Mouse (Mus musculus) megakaryocyte progenitor cell, adult 5-6 weeks (primary cell): ENCODE measurements around the gene Cox20. TPM values are rescaled to one million over a fixed set of nuclear protein-coding genes. Genes with fewer than 3 reads are reported as not detected.
"Not testable (repeated sequence)": the region's sequence is repeated elsewhere in the genome, so short reads cannot be mapped to it uniquely, and the experiment has no call there.

Experiments
- ATAC-seq: replicated peaks from 2 replicates; pipeline ENCODE4 v1.8.0; 2016; ENCODE audit warnings: mild to moderate bottlenecking, moderate TSS enrichment, inconsistent platforms; ENCODE audit not compliant: poor library complexity
- total RNA-seq, 2 experiments: library from RNA; stranded (forward) in 1 of 2; stranded (reverse) in 1 of 2; fragments of 157-497, 149-512 nt in 1 of 2; fragments of 200-1000 nt in 1 of 2; gene quantifications; 2 replicates each; pipeline versions ENCODE4 v1.2.3 to v1.2.4; 2015 to 2017

The Cox20 gene
- total RNA-seq, 2 experiments from 2014 or later = 153 TPM

GRCm38 (mm10) chr1:178320038-178320722 lies 1.2 kb downstream of the Cox20 start:
- no peak for ATAC-seq

GRCm38 (mm10) chr1:178320723-178321590 lies 2.0 kb downstream of the Cox20 start:
- peak; percentile 2; the same call in 1 of the 2 replicates for ATAC-seq

- no peak for ATAC-seq
Observed at GRCm38 (mm10) chr1:178321730-178322357, 2.9 kb downstream of the Cox20 start.

- ATAC-seq = no peak
Observed at GRCm38 (mm10) chr1:178323235-178323634, 4.3 kb downstream of the Cox20 start.

- ATAC-seq = no peak
Observed at GRCm38 (mm10) chr1:178324568-178324967, 5.6 kb downstream of the Cox20 start.

GRCm38 (mm10) chr1:178326357-178326756 lies 7.4 kb downstream of the Cox20 start:
- no peak for ATAC-seq

- no peak for ATAC-seq
Observed at GRCm38 (mm10) chr1:178326950-178327349, 8.0 kb downstream of the Cox20 start.

GRCm38 (mm10) chr1:178329017-178329416 lies 10.1 kb downstream of the Cox20 start:
- ATAC-seq = no peak

GRCm38 (mm10) chr1:178329946-178330345 lies 11.0 kb downstream of the Cox20 start:
- no peak for ATAC-seq

- ATAC-seq = no peak
Observed at GRCm38 (mm10) chr1:178335860-178336261, 16.9 kb downstream of the Cox20 start.

GRCm38 (mm10) chr1:178336289-178336775 lies 17.4 kb downstream of the Cox20 start:
- ATAC-seq = peak; percentile 64

- peak; percentile 8 for ATAC-seq
Observed at GRCm38 (mm10) chr1:178336777-178337481, 18.0 kb downstream of the Cox20 start.

- ATAC-seq = peak; percentile 72
Observed at GRCm38 (mm10) chr1:178337551-178338317, 18.8 kb downstream of the Cox20 start, which contains the start of gene Hnrnpu. Gene Hnrnpu, minus strand, starts transcription at chr1:178337797.

GRCm38 (mm10) chr1:178338318-178338641 lies 19.4 kb downstream of the Cox20 start:
- no peak for ATAC-seq

- ATAC-seq = no peak
Observed at GRCm38 (mm10) chr1:178340213-178340612, 21.3 kb downstream of the Cox20 start.

- no peak for ATAC-seq
Observed at GRCm38 (mm10) chr1:178341435-178341834, 22.5 kb downstream of the Cox20 start.

- ATAC-seq = no peak
Observed at GRCm38 (mm10) chr1:178342063-178342462, 23.1 kb downstream of the Cox20 start.

GRCm38 (mm10) chr1:178342612-178343011 lies 23.7 kb downstream of the Cox20 start:
- 0 out of 2 replicates have a peak, but pooled peaks have one; percentile 27 for ATAC-seq

- not testable (repeated sequence) for ATAC-seq
Observed at GRCm38 (mm10) chr1:178344071-178344805, 25.3 kb downstream of the Cox20 start.
